Mouse (Mus musculus): ENCODE data around the gene Ppm1j.
"Not testable (repeated sequence)": the region's sequence is repeated elsewhere in the genome, so short reads cannot be mapped to it uniquely, and the experiment has no call there.

Gene Ppm1j

DNA sequence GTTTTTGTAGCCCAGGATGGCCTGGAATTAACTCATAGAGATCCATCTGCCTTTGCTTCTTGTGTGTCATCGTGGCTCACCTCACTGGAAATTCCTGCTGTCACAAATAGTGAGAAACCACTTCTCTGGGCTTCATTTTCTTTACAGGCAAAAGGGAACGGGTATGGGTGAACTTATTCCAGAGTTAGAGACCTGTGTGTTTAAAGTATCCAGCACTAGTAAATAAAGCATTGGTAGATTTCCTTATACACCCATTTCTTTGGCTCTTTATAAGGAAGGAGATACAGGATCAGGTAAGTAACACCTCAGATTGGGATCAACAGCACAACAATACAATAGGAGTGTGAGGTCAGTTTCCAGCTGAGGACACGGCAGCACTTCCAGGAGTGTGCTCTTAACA lies 7.2 kb downstream of the Ppm1j start, which contains the start of gene Rhoc:
Rhoc (plus strand) TSS at position 301 of the 400 bp plus-strand sequence.
- DNase-seq: no peak

GRCm38 (mm10) chr3:104788561-104789311 lies 7.9 kb downstream of the Ppm1j start:
- peak; percentile 73 for DNase-seq

GRCm38 (mm10) chr3:104789312-104789605 lies 8.4 kb downstream of the Ppm1j start:
- DNase-seq: no peak

DNA sequence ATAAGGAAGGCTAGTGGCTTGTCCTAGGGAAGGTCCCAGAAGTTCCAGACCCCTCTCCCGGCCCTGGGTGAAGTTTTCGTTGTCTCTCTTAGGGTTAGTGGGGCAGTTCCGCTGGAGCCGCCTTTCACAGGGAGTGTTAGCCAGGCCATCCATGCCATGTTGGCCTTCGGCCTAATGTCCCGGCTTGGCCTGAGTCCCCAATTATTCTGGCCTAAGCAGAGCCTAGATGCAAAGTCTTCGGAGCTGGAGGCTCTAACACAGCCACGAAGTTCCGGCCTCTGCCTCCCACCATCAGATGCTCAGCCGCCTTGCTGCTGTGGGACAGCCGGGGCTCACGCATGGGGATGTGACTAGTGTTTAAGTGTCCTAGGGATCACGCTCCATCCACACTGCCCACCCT lies 9.0 kb downstream of the Ppm1j start:
- DNase-seq: no peak

GRCm38 (mm10) chr3:104790401-104790937 lies 9.6 kb downstream of the Ppm1j start:
- DNase-seq: no peak

- DNase-seq: no peak
These were observed 10.2 kb downstream of the Ppm1j start for GRCm38 (mm10) chr3:104791017-104791416.

GRCm38 (mm10) chr3:104791671-104792070 lies 10.8 kb downstream of the Ppm1j start:
- DNase-seq: no peak

GRCm38 (mm10) chr3:104792360-104793270 lies 11.8 kb downstream of the Ppm1j start:
- DNase-seq: no peak

GRCm38 (mm10) chr3:104793871-104794828 lies 13.3 kb downstream of the Ppm1j start:
- peak; percentile 87 for DNase-seq

DNA sequence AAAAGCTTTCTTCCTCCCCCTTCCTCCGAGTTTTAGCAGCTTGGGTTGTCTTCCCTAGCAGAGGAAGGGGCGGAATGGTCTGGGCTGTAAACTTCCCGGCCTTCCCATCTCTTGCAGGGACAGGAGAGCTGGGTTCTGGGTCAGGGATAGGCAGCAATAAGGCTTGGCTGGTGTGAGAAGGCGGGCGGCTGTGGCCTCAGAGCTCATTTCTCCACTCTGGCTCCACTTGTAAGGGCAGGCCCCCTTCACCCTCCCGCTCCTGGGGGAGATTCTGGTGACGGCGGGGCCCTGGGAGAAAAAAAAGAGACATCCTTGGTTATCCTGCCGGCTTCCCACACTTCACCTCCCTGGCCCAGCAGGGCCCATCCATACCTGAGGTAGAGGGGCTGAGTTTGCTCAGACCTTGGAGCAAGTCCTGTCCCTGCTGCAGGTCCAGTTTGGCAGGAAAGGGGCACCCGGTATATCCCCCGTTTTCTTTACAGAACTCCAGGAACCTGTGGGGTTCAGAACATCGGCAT lies 14.2 kb downstream of the Ppm1j start:
- no peak for DNase-seq

GRCm38 (mm10) chr3:104795661-104796340 lies 14.9 kb downstream of the Ppm1j start:
- no peak for DNase-seq

DNA sequence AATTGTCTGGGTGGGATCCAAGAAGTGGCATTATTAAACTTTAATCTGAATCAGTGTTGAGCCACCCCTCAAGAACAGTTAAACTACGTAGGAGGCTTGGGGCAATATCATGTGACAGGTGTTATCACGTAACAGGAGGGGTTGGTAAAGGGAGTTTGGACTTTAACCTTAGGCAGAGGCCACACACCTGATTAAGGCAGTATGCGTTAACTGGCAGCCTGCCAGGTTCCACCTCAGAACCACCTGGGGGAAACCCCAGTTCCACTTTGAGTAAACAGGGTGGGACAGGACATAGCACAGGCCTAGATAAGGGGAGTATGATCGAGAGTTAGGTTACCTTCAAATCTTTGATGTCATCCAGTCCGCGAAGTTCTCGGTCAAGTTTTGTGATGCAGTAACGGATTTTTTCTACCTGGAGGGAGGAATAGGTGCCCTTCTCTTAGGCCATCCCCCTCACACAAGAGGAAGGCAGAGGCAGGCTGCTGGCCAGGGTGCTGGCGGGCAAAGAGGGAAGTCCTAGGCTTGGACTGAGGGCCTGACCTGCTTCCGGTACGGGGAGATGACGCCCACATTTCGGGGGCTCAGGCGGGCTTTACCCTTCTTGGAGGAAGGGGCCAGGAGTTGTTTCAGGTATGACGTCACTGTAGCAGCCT lies 15.7 kb downstream of the Ppm1j start:
- peak; percentile 65 for DNase-seq

DNA sequence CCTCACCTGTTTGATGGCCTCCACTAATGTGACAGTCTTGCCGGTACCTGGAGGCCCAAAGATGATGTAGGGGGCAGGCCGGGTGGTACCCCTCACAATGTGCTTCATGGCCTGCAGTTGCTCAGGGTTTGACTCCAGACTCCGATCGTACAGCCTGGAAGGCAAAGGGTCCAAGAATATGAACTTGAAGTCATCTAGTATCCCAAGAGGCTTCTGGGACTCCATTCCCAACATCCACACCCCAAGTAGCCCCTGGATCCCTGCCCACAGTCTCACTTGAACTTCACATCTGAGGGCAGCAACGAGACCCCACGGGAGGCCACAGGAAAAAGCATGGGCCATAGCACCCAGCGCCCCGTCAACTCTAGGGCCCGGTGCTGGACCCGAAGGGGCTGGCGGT lies 19.8 kb downstream of the Ppm1j start:
- DNase-seq: no peak

DNA sequence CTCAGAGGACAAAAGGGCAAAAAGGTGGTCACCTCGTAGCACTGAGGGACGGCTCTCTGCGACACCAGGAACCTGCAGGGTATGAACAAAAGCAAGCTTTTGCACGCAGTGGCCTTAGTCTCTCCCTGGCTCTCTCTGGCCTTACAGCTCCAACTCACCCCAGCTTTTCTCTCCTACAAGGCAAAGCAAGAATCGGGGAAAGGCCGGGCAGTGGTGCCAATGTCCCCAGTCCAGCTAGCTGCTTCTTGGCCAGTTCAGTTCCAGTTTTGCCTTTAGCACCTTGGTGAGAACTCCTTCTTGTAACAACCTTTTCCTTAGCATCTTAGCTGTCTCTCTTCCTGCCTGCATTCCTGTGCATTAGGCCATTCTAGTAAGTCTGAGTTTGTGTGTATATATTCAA lies 20.6 kb downstream of the Ppm1j start:
- no peak for DNase-seq

DNA sequence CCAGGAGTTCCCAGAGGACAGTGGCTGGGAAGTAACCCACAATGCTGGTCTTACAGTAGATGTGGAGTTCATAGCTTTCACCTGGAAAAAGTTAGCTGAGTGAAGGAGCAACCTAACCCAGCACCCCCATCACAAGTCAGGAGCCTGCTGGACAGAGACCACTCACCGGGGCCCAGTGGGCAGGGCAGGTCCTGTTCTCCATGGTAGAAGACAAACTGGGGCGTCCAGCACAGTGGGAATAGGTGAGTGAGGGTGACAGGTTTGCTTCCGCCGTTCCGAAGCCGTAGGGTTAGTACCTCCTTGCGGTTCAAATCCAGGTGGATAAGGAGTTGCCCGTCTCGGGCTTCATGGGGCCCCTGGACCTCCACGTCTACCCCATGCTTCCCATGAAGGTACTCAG lies 23.5 kb downstream of the Ppm1j start:
- DNase-seq: no peak

DNA sequence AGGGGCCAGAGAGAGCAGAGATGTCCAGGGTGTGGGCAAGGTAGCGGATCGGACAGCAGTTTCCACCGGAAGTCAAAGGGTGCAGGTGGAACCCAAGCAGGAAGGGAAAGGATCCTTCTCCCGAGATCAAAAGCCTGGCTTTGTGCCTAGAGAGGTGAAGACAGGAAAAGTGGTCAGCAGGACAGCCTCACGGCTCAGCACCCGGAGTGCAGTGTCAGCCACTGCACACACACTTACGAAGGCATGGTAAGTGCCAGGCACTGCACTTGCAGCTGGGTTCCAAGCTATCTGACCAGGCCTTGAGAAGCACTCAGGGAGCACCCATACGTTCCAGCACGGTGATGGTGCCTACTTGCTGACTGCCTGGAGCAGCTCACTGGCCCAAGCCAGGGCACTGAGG lies 24.7 kb downstream of the Ppm1j start:
- DNase-seq: no peak

DNA sequence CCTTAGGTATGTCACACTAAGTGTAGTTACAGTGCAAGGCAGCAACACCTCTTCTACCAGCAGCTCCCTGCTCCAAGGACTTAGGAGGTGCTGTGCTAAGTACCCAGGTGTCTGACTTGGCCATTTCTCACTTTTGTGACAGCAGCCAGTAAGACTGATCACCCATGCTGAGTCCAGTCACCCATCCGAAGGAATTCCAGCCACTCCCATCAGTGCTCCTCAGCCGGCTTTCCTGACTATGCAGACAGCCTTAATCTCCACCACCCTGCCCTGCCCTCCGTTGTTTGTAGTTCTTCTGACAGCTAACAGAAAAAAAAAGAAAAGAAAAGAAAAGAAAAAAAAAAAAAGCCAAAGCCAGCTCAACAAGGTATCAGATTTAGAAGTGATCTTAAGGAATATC lies 30.9 kb downstream of the Ppm1j start:
- DNase-seq: no peak

DNA sequence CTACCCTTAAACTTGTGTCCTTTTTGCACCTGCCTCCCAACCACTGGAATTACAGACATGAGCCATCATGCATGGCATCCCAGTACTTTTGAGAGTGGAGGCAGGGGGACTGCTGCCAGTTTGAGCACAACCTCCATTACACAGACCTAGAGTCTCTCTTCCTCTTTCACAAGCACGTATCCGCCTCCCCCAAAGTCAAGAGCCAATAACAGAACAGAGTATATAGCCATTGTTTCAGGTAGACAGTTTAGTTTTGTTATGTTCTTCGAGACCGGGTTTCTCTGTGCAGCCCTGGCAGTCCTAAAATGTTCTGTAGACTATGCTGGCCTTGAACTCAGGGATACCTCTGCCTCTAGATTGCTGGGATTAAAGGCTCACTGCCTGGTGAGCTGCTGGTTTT lies 31.4 kb downstream of the Ppm1j start:
- no peak for DNase-seq

DNA sequence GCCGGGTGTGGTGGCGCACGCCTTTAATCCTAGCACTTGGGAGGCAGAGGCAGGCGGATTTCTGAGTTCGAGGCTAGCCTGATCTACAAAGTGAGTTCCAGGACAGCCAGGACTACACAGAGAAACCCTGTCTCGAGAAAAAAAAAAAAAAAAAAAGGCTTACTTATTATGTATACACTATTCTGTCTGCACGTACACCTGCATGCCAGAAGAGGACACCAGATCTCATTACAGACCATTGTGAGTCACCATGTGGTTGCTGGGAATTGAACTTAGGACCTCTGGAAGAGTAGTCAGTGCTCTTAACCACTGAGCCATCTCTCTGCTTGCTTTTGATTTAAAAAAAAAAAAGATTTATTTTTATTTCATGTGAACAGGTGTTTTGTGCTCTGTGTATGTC lies 32.4 kb downstream of the Ppm1j start:
- not testable (repeated sequence) for DNase-seq

GRCm38 (mm10) chr3:104814746-104815145 lies 33.9 kb downstream of the Ppm1j start:
- no peak for DNase-seq

- DNase-seq: no peak
These were observed 34.5 kb downstream of the Ppm1j start for GRCm38 (mm10) chr3:104815346-104815745.
